Mouse (Mus musculus) retina, embryonic 14.5 days (tissue): ENCODE measurements around the gene Ccdc170.
"Not testable (repeated sequence)": the region's sequence is repeated elsewhere in the genome, so short reads cannot be mapped to it uniquely, and the experiment has no call there.

Experiments
- DNase-seq: peaks from one replicate; pipeline ENCODE4 v3.0.0-alpha.2; 2015; ENCODE audit warnings: low spot score

Ccdc170 gene

DNA sequence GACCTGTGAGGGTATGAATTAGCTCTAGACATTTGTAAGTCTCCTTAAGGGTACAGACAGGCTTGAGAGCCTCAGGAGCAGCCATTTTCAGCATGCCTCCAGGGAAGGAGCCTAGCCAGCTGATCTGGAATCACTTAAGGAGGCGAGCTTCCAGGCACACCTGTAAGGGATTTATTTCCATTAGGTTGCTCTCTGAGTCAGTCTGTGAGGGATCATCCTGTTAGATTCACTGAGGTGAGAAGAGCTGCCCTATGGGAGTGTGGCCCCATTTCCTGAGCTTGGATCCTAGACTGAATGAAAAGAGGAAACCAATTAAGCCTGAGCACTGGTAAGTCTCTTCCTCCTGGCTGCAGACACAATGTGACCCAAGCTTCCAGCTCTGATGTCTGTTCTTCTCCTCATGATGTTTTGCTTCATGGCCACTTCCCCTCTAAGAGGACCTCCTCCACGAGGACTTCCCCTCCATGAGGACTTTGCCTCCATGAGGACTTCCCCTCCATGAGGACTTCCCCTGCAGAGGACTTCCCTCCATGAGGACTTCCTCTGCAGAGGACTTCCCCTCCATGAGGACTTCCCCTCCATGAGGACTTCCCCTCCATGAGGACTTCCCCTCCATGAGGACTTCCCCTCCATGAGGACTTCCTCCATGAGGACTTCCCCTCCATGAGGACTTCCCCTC lies 118.6 kb downstream of the Ccdc170 start:
- DNase-seq: no peak

GRCm38 (mm10) chr10:4601612-4602011 lies 119.3 kb downstream of the Ccdc170 start:
- DNase-seq: not testable (repeated sequence)

GRCm38 (mm10) chr10:4602466-4602865 lies 120.2 kb downstream of the Ccdc170 start:
- DNase-seq: no peak

DNA sequence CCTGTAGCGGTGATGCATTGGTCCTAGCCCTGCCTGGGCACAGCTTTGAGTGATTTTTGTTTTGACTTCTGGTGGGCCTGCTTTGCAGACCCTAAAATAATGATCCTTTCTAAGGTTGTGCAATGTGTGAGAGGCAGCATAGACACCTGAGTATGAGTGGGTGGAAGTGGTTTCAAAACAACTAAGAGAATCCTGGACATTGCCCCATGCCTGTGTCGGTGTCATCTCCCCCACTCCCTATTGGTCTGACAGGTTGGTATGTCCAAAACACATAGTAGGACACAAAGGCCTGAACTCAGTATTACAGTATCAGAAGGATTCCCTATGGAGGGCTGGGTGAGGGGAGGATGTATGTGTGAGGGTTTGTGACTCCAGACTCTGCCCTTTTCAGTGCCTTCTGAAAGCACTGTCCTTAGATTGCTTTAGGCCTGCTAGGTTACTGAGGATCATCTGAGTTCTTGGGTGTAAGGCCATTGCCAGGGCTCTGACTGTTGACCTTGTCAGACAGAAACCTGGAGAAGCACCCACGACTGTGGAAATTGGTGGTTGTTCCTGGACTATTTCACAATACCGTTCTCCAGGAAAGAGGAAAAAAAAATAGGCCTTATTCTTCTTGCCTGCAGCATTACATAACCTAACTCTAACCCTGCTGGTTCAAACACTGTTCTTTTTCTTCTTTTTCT lies 122.4 kb downstream of the Ccdc170 start:
- DNase-seq: no peak

DNA sequence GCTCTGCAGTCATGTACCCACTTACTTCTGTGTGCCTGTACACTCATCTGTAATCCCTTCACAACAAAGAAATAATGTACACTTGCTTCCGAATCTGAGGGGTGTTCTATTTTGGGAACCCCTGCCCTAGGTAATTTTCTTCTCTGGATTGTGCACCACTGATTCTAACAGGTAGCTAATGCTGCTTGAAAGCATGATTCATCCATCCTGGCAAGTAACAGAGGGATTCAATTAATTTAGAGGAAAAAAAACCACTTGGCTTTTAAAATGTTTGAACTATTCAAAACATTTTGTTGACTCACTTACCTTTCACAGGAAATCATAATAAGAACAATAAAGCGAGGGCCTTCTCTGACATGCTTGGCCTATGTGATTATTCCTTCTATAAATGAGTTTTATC lies 127.9 kb downstream of the Ccdc170 start:
- no peak for DNase-seq

DNA sequence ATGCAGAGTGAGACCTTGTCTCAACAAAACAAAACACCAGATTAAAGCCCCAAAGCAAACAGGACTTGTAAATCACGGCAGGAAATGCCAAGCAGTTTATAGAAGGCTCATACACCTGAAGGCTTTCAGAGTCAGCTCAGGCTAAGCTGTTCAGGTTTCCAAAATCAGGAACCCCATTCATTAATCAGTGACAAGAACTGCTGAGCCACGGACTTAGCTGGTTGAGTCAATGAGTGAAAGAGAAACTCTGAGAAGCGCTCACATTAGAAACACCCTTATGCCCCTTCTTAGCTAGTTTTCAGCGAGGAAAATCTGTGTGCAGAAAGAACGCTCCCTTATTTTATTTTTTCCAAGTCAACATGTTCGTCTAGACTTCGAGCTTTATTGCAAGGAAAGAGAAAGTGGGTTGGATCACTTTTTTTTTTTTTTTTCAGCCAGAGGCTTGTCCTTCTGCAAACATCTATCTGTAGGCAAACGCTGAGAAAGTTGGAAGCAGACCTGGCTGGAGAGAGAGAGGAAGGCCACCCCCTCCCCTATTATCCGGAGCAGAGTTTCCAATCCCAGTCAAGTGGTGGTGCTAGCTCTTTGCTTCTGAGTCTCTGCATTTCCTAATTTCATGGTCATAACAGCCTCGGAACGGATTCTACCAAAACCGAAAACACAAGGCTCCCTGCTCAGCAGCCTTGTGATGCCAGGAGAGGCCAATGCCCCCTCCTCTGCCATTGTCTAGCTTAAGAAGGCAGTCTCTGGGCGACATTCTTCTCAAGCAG lies 129.3 kb downstream of the Ccdc170 start, which contains the start of gene Esr1:
Gene Esr1, plus strand, starts transcription at position 208 of the 770 bp plus-strand sequence.
- DNase-seq: no peak
